Mouse (Mus musculus): ENCODE data around the gene Nlrp6. TPM values are rescaled to one million over a fixed set of nuclear protein-coding genes. Genes with fewer than 3 reads are reported as not detected.
A peak's percentile ranks its signal among the peaks of the same experiment; 100 is the strongest.

The Nlrp6 gene
- polyA plus RNA-seq, 1 experiment from 2014 or later, result 0.18 TPM

DNA sequence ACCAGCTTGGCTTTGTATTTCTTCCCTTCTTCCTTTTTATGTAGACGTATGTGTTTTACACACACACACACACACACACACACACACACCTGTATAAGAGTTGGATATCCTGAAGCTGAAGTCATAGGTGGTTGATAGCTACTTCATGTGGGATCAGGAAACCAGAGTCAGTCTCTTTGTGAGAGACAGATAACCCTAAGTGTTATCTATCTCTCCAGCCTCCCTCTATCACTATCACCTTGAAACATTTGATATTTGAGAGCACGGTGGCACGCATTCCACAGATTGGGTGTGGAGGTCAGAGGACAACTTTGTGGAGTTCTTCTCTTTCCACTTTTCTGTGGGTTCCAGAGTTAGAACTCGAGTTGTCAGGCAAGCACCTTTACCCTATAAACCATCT is 791 bp upstream of the Nlrp6 start:
- no peaks in the 10 kb centered on the region for H3K9me3 ChIP-seq
- H3K36me3 ChIP-seq, result no peaks in the 10 kb centered on the region
- no peak for ATAC-seq (ENCODE audit: low read depth)
- 78% methylated on average over 4 of the region's 4 CpGs for WGBS
- H3K4me3 ChIP-seq, result no peak overlapping the region
- no peak overlapping the region for H3K9ac ChIP-seq
- H3K4me2 ChIP-seq, result no peak overlapping the region
- H3K4me1 ChIP-seq (replicated peaks), result peaks cover 20% of the 10 kb centered on the region
- peaks cover 68% of the 10 kb centered on the region for H3K27me3 ChIP-seq
- H3K27ac ChIP-seq (replicated peaks), result no peak overlapping the region

DNA sequence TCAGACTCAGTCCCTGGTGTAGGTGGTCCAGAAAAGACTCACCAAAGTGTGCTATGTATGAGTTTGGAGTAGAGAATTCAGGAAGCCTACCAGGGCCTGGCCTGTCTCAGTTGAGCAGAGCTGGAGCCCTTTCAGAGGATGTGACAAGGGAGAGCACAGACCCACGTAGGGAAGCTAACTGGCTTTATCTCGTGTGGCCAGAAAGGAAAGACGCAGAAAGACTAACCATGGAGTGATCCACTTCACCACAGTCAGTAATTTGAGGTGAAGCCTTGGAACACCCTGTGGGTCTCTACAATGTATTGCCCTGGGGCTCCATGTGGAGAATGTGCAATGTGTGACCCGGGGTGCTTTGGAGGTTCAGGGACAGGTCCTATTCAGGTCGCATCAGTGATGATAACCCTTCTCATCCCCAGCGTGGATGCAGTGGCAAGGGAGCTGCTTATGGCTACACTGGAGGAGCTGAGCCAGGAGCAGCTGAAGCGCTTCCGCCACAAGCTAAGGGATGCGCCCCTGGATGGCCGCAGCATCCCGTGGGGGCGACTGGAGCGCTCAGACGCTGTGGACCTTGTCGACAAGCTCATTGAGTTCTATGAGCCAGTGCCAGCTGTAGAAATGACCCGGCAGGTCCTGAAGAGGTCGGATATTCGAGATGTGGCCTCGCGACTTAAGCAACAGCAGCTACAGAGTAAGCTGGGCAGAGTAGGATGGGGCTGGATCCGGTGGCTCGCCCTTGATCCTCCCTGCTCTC is 698 bp downstream of the Nlrp6 start:
- peaks cover 20% of the 10 kb centered on the region for H3K4me1 ChIP-seq (replicated peaks)
- no peak for ATAC-seq (ENCODE audit: low read depth)
- peak overlapping the region; percentile 43; the same call in 1 of the 2 replicates for H3K4me3 ChIP-seq
- H3K9me3 ChIP-seq, result no peaks in the 10 kb centered on the region
- peaks cover 80% of the 10 kb centered on the region for H3K27me3 ChIP-seq
- no peak overlapping the region for H3K9ac ChIP-seq
- H3K27ac ChIP-seq (replicated peaks), result no peak overlapping the region
- H3K4me2 ChIP-seq, result peak overlapping the region; percentile 85; the same call in 1 of the 2 replicates
- no peaks in the 10 kb centered on the region for H3K36me3 ChIP-seq
- WGBS, result 30% methylated on average over 22 of the region's 22 CpGs

DNA sequence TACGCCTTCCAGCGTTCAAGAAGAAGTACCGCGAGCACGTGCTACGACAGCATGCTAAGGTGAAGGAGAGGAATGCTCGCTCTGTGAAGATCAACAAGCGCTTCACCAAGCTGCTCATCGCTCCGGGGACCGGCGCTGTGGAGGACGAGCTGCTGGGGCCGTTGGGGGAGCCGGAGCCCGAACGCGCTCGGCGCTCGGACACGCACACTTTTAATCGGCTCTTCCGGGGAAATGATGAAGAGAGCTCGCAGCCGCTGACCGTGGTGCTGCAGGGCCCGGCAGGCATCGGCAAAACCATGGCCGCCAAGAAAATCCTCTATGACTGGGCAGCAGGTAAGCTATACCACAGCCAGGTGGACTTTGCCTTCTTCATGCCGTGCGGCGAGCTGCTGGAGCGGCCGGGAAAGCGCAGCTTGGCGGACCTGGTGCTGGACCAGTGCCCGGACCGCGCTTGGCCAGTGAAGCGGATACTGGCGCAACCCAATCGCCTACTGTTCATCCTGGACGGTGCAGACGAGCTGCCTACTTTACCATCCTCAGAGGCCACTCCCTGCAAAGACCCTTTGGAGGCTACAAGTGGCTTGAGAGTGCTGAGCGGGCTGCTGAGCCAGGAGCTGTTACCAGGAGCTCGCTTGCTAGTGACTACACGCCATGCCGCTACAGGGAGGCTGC is 1.8 kb downstream of the Nlrp6 start:
- under 1% methylated on average over 49 of the region's 49 CpGs for WGBS

DNA sequence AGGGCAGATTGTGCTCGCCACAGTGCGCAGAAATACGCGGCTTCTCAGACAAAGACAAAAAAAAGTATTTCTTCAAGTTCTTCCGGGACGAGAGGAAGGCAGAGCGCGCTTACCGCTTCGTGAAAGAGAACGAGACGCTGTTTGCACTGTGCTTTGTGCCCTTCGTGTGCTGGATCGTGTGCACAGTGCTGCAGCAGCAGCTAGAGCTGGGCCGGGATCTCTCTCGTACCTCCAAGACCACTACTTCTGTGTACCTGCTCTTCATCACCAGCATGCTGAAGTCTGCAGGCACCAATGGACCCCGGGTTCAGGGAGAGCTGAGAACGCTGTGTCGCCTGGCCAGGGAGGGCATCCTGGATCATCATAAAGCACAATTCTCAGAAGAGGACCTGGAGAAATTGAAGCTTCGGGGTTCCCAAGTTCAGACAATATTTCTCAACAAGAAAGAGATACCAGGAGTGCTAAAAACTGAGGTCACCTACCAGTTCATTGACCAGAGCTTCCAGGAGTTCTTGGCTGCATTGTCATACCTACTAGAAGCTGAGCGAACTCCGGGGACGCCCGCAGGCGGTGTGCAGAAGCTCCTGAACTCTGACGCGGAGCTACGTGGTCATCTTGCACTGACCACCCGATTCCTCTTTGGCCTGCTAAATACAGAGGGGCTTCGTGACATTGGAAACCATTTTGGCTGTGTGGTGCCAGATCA is 2.5 kb downstream of the Nlrp6 start:
- peak; percentile 40; the same call in 1 of the 2 replicates for ATAC-seq (ENCODE audit: low read depth)
- peak overlapping the region; percentile 85 for H3K4me2 ChIP-seq
- H3K27ac ChIP-seq (replicated peaks), result no peak overlapping the region
- H3K4me3 ChIP-seq, result peak overlapping the region; percentile 43
- H3K9ac ChIP-seq, result peak overlapping the region; percentile 58
- H3K4me1 ChIP-seq (replicated peaks), result peaks cover 20% of the 10 kb centered on the region
- H3K36me3 ChIP-seq, result no peaks in the 10 kb centered on the region
- no peaks in the 10 kb centered on the region for H3K9me3 ChIP-seq
- H3K27me3 ChIP-seq, result peaks cover 76% of the 10 kb centered on the region
- WGBS, result 22% methylated on average over 30 of the region's 30 CpGs

More for the DNA sequence above, 1.8 kb downstream of the Nlrp6 start:
- ATAC-seq (ENCODE audit: low read depth), result peak; percentile 71; the same call in 1 of the 2 replicates
- Histone ChIP-seq H3K9me3 (no peaks in the 10 kb centered on the region), H3K4me3 (peak overlapping the region; percentile 43), H3K4me2 (peak overlapping the region; percentile 85), H3K9ac (peak overlapping the region; percentile 58), H3K36me3 (no peaks in the 10 kb centered on the region), H3K4me1 (replicated peaks) (peaks cover 20% of the 10 kb centered on the region), H3K27ac (replicated peaks) (no peak overlapping the region), H3K27me3 (peaks cover 80% of the 10 kb centered on the region)

DNA sequence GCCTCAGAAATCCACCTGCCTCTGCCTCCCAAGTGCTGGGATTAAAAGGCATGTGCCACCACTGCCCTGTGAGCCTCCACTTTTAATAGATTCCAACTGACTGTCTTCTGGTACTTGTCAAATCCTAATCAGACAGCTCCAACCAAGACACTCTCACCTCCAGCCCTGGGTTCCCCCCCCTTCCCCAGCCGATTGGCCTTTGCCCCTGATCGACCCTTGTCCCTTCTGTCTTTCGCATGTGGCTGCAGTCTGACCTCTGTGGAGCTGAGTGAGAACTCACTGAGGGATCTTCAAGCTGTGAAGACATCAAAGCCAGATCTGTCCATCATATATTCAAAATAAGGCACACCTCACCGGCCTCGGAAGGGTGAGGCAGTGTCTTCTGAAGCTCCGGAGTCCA is 6.5 kb downstream of the Nlrp6 start:
- no peak for ATAC-seq (ENCODE audit: low read depth)
- Histone ChIP-seq H3K4me1 (replicated peaks) (peaks cover 14% of the 10 kb centered on the region), H3K4me3 (no peak overlapping the region), H3K27ac (replicated peaks) (no peak overlapping the region), H3K4me2 (no peak overlapping the region), H3K9me3 (no peaks in the 10 kb centered on the region), H3K36me3 (no peaks in the 10 kb centered on the region), H3K27me3 (peaks cover 40% of the 10 kb centered on the region), H3K9ac (no peak overlapping the region)
- WGBS, result 90% methylated on average over 6 of the region's 6 CpGs

DNA sequence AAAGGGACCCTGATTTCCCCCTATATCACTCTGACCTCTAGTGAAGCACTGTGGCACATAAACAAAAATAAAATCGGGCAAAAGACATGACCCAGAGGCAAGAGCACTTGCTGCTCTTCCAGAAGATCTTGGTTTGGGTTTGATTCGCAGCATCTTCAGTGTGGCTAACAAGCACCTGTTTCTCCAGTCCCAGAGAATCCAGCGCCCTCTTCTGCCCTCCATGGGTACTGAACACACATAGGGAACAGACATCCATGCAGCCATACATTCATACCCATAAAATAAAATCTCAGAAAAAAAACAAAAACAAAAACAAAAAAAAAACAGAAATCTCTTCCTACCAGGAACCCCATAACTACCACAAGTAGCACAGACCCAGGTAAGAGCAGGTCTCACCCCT is 17.7 kb downstream of the Nlrp6 start:
- peaks cover 30% of the 10 kb centered on the region for H3K4me1 ChIP-seq (replicated peaks)
- H3K27me3 ChIP-seq, result 0 out of 2 replicates have a peak, but pooled peaks cover 11% of the 10 kb centered on the region
- no peak overlapping the region for H3K4me2 ChIP-seq
- H3K9ac ChIP-seq, result no peak overlapping the region
- H3K36me3 ChIP-seq, result no peaks in the 10 kb centered on the region
- H3K27ac ChIP-seq (replicated peaks), result no peak overlapping the region
- H3K9me3 ChIP-seq, result no peaks in the 10 kb centered on the region
- no peak overlapping the region for H3K4me3 ChIP-seq
- no peak for ATAC-seq (ENCODE audit: low read depth)
- 32% methylated on average over 3 of the region's 3 CpGs for WGBS

DNA sequence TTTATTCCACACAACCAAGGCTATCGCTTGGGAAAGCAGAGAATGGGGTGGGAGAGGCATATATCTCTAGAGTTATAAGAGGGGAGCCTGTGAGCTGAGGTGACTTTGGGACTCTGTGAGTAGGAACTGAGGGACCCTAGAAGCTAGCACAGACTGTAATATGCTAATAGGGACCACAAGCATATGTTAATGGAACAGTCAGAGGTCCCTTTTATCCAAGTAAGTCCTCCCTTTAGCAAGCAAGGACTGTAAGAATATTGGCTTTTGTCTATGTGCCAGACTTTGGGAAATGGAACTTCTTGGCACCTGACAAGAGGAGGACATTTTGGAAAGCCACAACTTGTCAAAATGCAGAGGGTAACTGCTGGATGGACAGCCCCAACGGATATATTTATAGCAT is 18.2 kb downstream of the Nlrp6 start:
- Histone ChIP-seq H3K9me3 (no peaks in the 10 kb centered on the region), H3K4me2 (no peak overlapping the region), H3K27ac (replicated peaks) (no peak overlapping the region), H3K36me3 (no peaks in the 10 kb centered on the region), H3K27me3 (0 out of 2 replicates have a peak, but pooled peaks cover 11% of the 10 kb centered on the region), H3K4me1 (replicated peaks) (peaks cover 30% of the 10 kb centered on the region), H3K4me3 (no peak overlapping the region), H3K9ac (no peak overlapping the region)
- ATAC-seq (ENCODE audit: low read depth), result no peak
- 28% methylated on average over 2 of the region's 2 CpGs for WGBS

DNA sequence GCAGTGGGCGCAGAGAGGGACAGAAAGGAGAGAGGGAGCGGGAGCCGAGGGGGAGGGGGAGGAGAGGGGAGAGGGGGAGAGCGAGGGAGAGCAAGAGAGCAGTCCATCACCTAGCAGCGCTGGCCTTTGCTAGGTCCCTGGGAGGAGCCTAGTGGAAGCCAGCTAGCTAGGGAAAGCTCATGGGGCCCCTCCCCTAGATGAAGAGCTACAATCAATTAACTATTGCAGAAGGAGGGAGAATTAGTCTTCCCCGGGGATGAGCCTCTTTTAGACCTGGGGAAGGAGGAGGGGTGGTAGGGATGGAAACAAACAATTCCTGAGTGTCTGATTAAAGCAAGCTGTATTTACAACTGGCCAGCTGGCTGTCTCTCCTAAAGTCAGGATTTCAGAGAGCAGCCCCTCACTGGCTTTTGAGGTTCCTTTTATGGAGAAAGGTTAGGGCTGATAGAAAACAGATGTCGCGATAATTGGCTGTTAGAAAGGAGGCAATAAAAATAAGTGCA is 19.0 kb downstream of the Nlrp6 start:
- H3K27me3 ChIP-seq, result 0 out of 2 replicates have a peak, but pooled peaks cover 11% of the 10 kb centered on the region
- WGBS, result 1% methylated on average over 8 of the region's 8 CpGs
- no peaks in the 10 kb centered on the region for H3K9me3 ChIP-seq
- H3K4me1 ChIP-seq (replicated peaks), result peaks cover 30% of the 10 kb centered on the region
- H3K4me3 ChIP-seq, result no peak overlapping the region
- peak; percentile 60 for ATAC-seq (ENCODE audit: low read depth)
- H3K27ac ChIP-seq (replicated peaks), result peak overlapping the region; percentile 42
- peak overlapping the region; percentile 17; the same call in 1 of the 2 replicates for H3K9ac ChIP-seq
- H3K4me2 ChIP-seq, result peak overlapping the region; percentile 24
- no peaks in the 10 kb centered on the region for H3K36me3 ChIP-seq

DNA sequence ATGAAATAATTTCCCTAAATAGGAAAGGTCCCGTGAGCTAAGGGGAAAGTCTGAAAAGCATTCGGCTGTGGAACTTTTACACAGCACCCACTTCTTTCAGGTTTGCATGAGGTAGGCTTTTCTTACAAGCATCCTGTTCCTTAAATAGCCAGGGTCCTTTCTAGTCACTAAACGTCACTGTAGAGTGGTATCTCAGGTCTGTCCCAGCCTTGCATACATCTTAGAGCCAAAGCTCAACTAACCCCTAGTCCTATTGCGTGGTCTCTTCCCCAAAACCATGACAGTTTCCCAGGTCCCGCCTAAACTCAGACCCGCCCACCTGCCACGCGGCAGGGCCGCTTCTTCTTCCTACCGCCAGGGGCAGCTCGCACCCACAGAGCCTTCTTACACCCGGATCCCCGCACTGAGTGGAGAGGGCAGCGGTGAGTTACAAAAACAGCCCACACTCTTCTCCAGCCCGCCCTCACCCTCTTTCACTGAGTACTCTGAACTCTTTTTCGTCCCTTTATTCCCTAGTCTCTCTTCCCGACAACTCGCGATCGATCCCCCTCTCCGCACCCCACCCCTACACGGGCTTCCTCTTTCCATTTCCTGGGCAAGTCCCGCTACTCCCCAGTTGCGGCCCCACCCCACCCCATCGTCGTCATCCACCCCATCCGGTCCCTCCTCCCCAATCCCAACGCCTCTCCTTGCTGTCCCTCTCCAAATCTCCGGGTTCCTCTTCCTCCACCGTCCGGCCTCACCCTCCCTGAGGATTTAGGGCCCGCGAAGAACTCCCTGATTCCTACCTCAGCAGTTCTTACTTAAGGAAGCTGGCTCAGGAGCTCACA is 20.7 kb downstream of the Nlrp6 start, which contains the start of gene Pgghg:
Gene Pgghg, plus strand, starts transcription at position 170 of the 830 bp plus-strand sequence.
- peak within 1 kb of the TSS; percentile 67 for H3K27ac ChIP-seq (replicated peaks)
- H3K36me3 ChIP-seq, result no peaks in the 10 kb centered on the region
- 4% methylated on average over 33 of the region's 33 CpGs for WGBS
- no peaks in the 10 kb centered on the region for H3K9me3 ChIP-seq
- peak; percentile 80 for ATAC-seq (ENCODE audit: low read depth)
- peaks cover 30% of the 10 kb centered on the region for H3K4me1 ChIP-seq (replicated peaks)
- H3K27me3 ChIP-seq, result 0 out of 2 replicates have a peak, but pooled peaks cover 8% of the 10 kb centered on the region
- H3K4me3 ChIP-seq, result peak within 1 kb of the TSS; percentile 40
- H3K9ac ChIP-seq, result peak within 1 kb of the TSS; percentile 71
- peak within 1 kb of the TSS; percentile 54 for H3K4me2 ChIP-seq

DNA sequence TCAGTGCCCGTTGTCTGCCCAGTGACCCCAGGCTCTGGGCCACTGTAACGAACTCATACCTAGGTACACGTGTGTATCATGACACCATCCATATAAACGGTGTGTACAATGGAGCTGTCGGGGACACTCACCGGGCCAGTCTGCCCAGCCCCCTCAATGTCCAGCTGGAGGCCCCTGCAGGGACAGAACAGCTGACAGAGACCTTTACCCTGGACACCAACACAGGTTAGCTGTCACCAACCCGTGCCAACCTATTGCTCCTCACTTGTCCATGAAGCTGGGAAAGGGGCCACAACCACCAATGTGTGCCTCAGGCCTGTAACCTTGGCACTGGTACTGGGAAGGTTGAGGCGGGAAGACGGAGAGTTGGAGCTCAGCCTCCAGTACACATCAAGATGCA is 21.6 kb downstream of the Nlrp6 start:
- Histone ChIP-seq H3K9ac (peak overlapping the region; percentile 71), H3K4me2 (peak overlapping the region; percentile 54), H3K4me1 (replicated peaks) (peaks cover 30% of the 10 kb centered on the region), H3K27ac (replicated peaks) (no peak overlapping the region; the same call in 1 of the 2 replicates), H3K27me3 (0 out of 2 replicates have a peak, but pooled peaks cover 4% of the 10 kb centered on the region), H3K4me3 (peak overlapping the region; percentile 40), H3K36me3 (no peaks in the 10 kb centered on the region), H3K9me3 (no peaks in the 10 kb centered on the region)
- ATAC-seq (ENCODE audit: low read depth), result no peak
- WGBS, result 62% methylated on average over 9 of the region's 9 CpGs

DNA sequence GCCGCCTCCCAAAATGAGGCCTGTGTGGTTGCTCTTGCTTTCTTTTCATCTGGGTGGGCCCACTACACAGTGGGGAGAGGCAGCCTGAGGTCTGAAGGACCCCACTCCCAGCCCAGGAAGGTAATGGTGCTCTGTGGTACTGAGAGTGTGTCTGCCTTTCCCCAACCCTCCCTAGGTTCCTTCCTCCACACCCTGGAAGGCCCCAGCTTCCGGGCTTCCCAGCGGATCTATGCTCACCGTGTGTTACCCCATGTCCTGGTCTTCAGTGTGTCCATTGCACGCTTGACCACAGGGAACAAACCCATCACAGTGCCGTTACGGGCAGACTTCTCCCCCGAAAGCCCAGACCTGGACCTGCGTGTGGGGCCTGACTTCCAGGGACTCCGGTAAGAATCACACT is 22.1 kb downstream of the Nlrp6 start:
- H3K36me3 ChIP-seq, result no peaks in the 10 kb centered on the region
- no peak overlapping the region for H3K27ac ChIP-seq (replicated peaks)
- H3K4me2 ChIP-seq, result peak overlapping the region; percentile 54; the same call in 1 of the 2 replicates
- H3K9ac ChIP-seq, result no peak overlapping the region
- no peak for ATAC-seq (ENCODE audit: low read depth)
- peaks cover 30% of the 10 kb centered on the region for H3K4me1 ChIP-seq (replicated peaks)
- no peak overlapping the region for H3K4me3 ChIP-seq
- no peaks in the 10 kb centered on the region for H3K9me3 ChIP-seq
- 0 out of 2 replicates have a peak, but pooled peaks cover 4% of the 10 kb centered on the region for H3K27me3 ChIP-seq
- WGBS, result 92% methylated on average over 10 of the region's 10 CpGs

Measured in neural tube, embryonic 13.5 days (tissue).